Mouse (Mus musculus) lung, postnatal 0 days (tissue): Measurements from ENCODE around the gene 4930556J24Rik.

Experiments
- CTCF ChIP-seq: IDR thresholded peaks from 2 replicates; pipeline ENCODE4 v1.5.1; 2016; ENCODE audit warnings: antibody characterized with exemption, mild to moderate bottlenecking
- EP300 ChIP-seq: IDR thresholded peaks from 2 replicates; pipeline ENCODE4 v1.6.1; 2016; ENCODE audit warnings: antibody characterized with exemption, mild to moderate bottlenecking, control low read depth

DNA sequence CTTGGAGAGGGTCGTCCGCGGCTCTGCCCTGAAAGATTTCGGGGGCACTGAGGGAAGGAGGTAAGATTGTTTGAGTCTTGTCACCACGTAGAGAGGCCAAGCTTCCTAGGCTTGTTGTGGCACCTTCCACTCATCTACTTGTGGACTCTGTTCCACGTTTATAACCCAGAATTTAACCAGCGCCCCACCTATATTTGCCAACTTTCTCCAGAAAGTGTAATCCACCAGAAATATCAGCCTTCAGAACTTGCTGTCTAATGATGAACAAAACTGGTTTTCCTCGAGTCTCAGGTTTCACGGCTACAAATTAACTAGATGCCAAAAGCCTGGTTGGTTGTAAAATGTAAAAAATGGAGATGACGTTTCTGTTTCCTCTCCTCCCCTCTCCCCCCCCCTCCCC lies 81.1 kb downstream of the 4930556J24Rik start:
- TF ChIP-seq CTCF, result no peak
- no peak for TF ChIP-seq EP300
